Mouse (Mus musculus): ENCODE data around the gene Pacsin1.
A peak's percentile ranks its signal among the peaks of the same experiment; 100 is the strongest.
"Not testable (repeated sequence)": the region's sequence is repeated elsewhere in the genome, so short reads cannot be mapped to it uniquely, and the experiment has no call there.

Pacsin1 gene

DNA sequence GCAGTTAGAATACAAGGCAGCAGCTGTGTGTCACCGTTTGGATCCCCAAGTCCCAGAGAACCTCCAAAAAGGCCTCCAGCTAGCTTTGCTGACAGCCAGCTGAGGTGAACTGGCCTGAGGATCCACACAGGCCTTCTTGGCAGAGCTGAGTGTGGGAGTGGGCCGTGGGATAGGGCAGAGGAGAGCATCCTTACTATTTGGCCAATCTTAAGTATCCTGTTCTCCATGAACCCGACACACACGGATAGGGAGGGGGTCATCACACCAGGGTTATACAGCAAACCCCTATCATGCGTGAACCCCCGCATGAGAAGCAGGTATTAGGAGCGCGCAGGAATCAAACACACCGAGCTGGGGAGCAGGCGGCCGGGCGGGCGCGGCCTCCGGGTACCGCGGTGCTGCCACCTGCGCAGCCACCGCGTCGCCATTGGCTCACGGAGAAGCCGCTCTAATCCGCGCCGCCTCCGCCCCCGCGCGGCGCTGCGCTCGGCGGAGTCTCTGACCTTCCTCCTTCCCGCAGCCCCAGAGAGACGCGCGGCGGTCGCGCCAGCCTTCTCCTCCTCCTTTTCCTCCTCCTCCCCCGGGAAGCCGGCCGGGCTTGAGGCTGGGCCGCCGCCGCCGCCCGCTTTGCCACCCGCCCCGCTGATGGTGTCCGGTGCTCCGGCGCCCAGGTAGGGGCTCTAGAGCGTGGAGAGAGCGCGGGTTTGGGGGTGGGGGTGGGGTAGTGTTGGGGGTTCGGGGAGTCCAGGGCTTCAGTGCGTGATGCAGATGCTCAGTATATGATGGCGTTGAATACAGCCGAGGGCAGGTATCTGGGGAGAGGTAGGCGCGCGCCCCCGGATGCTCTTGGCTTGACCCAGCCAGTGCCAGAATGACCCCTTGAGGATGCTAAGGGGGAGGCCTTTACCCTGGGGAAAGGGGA, at the start of gene Pacsin1:
Gene Pacsin1, plus strand, starts transcription at position 421 of the 922 bp plus-strand sequence.
- DNase-seq (ENCODE audit: low spot score in 2 of 2), result peak; percentile 62 to 65

DNA sequence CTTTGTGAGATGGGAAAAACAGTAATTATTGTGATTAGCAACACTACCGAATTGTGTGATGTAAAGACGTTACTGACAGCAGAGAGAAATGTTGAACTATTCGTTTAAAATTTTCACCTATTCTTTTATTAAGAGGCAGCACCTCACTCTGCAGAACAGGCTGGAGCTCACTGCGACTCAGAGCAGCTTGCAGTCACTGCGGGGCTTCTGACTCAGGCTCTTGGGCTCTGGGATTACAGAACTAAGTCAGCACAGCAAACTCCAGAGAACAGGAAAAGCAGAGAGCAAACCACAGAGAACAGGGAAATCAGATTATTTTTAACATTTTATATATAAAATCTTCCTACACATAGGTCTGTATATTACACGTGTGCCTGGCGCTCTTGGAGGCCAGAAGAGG, 45.7 kb upstream of the Pacsin1 start:
- no peak for DNase-seq (ENCODE audit: low spot score in 2 of 2)

DNA sequence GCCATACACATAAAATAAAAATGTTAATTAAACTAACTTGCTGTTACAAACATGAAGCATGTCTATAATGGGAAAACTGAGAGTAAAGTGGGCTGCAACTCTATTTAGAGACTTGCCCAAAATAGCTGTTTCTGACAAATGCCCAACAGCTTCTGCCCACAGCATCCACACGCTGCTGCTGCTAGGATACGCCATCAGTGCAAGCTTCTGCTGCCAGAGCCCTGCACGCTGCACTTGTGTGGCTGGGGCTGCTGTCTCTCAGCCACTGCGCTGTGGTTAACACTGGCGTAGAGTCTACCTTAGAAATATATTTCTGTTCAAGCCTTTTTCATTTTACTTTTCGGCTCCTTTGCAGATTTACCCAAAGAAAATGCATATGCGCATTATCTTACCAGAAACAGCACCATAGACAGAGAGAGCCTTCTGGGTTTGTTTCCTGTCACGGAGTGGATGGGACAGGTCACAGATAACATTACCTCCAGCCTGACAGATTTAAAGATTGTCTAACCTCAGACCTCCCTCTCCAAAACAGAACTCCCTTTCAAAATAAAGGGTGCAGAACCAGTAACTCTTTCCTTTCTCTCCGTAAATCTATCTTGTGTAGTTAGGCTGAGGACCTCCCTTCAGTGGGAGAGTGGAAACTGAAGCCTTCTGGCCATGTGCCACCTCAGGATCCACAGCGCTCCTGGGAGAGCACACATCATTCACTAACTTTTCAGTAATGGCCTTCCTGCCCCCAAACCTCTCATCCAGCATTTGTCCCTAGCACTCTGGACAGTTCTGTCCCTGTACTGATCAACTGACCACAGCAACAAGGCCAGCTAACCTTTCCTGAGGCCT, 44.4 kb upstream of the Pacsin1 start:
- no peak for DNase-seq (ENCODE audit: low spot score in 2 of 2)

DNA sequence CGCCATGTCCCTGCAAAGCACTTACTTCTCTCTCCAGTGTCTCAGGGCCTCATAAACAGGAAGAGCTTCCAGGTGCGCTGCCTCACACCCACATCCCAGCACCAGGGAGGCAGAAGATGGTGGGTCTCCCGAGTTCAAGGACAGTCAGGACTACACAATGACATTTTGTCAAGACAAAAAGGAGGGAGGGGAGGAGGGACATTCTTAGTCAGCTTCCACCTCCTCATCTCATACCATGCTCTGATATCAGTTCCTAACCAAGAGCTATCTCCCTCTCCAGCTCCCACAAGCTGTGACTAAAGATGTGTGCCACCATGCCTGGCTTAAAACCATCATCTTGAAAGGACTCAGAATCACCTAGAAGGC, 43.8 kb upstream of the Pacsin1 start:
- no peak for DNase-seq (ENCODE audit: low spot score in 2 of 2)

DNA sequence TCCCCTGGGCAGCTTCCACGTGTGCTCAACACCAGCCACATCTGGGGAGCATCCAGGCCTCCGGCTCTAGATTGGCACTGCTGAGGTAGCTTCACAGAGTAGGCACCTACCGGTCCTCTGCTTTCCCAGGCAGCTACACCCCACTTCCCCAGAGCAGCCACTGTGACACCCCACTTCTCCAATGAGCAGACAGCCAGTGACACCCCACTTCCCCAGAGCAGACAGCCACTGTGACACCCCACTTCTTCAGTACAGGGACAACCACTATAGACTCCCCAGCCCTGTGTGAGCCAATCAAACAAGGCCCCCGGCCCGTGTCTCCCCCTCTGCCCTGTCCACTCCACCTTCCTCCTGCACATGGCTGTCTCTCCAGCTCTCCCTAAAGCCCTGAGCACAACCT, 43.3 kb upstream of the Pacsin1 start:
- no peak for DNase-seq (ENCODE audit: low spot score in 2 of 2)

DNA sequence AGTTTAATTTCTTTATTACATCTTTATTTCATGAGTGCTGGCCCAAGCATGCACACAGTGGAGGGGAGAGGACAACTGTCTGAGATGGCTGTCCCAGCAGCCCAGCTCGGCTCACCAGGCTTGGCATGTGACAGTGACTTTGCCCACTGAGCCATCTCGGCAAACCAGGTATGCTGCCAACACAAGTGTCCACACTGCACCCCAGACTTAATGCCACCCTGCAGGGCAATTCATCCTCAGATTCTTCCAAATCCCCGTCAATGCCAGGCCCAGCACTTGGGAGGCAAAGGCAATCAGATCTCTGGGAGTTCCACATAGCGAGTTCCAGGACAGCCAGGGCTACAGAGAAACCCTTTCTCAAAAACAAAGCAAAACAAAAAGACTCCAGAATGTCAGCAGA, 42.3 kb upstream of the Pacsin1 start:
- DNase-seq (ENCODE audit: low spot score in 2 of 2), result no peak

DNA sequence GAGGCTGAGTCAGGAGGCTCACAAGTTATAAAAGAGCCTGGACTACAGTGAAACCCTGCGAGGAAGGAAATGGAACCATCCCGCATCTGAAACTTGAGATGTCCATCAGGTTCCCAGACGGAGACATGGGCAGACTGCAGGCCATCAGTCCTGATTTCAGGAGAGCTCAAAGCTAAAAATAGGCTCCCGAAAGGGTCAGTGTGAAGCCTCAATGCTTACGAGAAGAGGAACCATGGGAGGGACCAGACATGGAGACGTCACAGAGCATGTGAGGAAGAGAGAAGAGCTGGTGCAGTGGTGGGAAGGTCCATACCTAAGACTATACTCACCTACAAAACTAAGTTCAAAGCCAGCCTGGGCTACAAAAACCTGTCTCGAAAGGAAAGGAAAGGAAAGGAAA, 39.9 kb upstream of the Pacsin1 start:
- no peak for DNase-seq (ENCODE audit: low spot score in 2 of 2)

DNA sequence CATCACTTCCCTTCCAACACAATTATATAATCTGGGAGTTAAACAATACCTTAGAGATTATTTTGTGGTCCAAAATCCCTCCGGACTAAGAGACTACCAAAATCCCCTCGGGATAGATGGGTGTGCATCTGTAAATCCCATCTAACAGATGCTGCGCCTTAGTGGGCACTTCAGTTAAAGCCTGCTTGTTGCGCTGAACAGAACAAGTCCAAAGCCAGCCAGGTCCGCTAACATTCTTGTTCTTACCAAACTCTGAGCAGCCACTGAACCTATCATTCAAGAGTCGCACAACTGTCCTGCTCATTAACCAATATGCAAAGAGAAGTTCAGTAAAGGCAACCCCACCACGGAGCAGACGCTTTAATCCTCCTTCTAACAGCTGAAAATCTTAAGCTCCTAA, 34.1 kb upstream of the Pacsin1 start:
- no peak for DNase-seq (ENCODE audit: low spot score in 2 of 2)

DNA sequence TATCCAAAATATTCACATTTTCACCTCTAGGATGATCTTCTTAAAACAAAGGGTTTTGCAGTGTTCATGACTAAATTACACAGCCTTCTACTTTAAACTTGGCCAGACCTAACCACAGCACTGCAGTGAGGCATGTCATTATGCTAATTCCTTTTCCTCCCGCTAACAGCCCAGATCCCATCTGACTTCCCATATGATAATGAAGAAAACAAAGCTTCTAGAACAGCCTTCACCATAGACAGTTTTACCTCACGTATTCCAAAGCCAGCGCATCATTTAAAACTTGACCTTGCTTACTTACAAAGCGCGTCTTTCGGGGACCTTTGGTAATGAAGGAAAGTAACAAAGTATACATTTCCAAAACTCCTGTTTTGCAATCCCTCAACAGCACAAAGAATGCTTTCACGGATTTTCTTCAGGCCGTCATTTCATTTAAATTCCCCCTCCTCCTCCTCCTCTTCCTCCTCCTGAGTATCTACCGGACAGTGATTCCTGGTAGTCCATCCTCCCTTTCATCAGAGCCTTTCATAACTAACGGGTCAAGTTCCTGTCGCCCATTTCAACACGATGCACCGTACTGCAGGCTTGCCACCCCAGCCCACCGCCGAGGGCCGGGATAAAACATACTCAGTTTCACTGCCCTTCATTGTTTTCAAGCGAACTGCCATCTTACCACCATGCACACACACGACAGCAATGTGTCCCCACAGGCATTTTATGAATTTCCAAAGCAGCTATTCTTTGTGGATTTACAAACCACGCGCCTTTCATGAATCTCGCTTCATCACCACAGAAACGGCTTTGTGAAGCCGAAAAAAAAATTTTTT, 33.4 kb upstream of the Pacsin1 start:
- peak in 1 of 2 experiments; percentile 21 for DNase-seq (ENCODE audit: low spot score in 2 of 2)

DNA sequence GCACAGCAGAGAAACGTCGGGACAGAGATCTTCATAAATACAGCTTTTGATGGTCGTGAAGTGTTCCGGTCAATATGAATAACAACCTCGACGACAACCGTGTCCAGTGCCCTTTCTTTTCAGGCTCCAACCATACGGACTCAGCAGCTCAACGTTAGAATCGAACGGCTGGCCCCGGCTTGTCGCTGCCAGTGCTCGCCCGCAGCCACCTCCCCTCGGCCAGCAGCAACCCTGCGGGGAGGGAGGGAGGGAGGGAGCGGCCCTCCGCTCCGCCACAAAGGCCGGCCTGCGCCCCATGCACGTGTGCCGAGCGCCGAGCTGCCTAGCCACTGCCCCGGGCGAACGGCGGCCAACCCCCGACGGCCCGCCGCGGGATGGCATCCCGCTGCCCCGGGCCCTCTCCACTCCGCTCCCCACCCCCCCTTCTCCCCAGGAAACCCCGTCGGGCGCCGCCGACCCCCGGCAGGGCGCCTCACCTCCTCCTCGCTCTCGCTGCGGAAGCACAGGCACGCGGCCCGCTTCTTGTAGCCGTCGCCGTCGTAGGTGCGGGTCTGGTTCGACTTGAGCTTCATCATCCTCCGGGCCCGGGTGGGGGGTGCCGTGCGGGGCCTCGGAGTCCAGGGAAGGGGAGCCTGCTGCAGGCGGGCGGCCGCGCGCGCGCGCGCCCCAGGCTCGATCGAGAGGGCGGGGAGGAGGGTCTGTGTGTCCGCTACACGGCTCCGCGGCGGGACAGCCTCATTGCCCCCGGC, 32.5 kb upstream of the Pacsin1 start:
- peak; percentile 32 to 45 for DNase-seq (ENCODE audit: low spot score in 2 of 2)

DNA sequence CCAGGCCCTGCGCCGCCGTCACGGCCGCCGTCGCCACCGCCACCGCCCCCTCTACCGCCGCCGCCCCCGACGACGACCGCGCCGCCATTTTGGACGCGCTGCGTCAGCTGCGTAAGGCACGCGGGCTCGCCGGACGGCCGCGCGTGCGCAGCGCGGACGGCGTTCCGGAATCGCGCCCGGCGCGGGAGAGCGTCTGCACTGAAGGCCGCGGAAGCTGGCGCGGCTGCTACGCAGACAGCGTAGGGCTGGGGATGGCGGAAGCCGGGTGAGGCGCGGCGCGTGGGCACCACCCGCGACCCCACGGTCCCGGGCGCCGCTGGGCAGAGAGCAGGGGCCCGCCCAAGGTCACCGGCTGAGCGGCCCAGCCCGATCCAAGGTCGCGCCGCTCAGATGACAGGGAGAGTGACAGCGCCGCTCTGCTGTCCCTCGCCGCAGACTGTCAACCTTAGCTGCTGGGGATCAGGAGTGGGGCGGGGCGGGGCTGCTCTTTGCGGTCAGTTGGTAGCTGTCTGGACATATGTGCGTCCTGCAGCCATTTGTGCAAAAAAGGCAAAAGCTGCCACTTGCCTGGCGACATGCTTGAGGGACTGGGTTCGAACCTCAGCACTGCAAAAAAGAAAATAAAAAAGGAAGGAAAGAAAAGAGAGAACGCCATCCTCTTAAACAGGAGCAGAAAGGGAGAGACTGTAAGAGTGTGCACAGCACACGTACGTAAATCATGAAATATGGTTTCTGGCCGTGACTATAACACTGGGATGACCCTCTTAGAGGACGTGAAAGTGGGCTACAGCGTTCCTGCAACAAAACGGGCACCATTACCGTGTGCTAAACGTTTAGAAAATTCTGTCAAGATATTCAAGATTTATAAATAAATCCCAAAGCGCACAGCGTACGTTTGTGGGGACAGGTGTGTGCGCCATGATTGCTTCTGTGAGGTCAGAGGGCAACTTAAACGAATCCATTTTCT, 31.7 kb upstream of the Pacsin1 start, which contains the start of gene Nudt3:
Gene Nudt3, minus strand, starts transcription at position 136 of the 967 bp plus-strand sequence.
- peak; percentile 88 to 89 for DNase-seq (ENCODE audit: low spot score in 2 of 2)

DNA sequence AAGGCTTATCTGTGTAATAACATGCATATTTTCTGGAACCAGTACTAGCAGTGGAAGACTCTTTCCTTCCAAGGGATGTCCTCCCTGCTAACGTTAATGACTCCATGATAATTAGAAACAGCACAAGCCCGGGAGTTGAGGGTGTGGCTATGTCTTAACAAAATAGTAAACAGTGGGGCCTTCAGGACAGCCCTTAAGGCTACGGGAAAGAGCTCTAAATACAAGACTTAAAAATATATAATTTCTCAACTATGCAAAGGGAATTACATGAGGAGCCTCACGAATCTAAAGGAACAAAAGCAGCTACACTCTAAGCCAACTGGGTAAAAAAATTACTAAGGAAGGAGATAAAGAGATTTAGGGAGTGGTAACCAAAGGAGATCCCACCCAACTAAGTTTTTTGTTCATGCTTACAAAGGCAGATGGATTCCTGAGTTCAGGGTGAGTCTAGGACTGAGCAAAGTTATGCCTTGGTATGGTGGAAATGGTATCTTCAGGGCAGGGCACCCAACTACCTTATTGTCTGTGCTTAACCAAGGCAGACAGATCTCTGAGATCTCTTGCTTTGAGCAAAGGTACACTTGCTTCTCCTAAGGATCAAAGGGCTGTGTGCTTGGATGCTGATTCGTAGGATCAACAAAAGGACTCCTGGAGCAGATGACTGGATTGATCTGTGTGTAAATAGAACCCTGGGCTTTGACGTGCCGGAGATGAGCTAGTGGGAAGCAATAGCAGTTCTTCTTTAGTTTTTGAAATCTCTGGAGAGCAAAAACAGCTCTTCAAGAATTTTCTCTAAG, 29.7 kb upstream of the Pacsin1 start:
- no peak for DNase-seq (ENCODE audit: low spot score in 2 of 2)

DNA sequence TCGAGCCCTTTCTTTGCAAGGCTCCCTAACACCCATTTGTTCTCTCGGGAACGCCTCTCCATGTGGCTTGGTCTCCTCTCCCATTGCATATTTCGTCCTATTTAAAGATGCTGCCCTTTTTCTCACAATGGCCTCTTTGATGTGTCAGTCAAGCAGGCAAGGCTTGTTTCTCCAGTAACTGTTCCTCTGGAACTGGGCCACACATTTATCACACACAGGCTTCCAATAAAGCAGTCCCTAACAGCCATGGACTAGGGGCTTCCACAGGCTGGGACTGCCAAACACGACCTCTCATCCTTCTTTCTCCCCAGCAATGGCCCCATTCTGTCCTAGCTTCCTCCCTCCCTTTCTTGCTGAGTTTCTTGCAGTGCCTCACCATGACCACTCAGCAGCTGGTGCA, 28.6 kb upstream of the Pacsin1 start:
- DNase-seq (ENCODE audit: low spot score in 2 of 2), result no peak

DNA sequence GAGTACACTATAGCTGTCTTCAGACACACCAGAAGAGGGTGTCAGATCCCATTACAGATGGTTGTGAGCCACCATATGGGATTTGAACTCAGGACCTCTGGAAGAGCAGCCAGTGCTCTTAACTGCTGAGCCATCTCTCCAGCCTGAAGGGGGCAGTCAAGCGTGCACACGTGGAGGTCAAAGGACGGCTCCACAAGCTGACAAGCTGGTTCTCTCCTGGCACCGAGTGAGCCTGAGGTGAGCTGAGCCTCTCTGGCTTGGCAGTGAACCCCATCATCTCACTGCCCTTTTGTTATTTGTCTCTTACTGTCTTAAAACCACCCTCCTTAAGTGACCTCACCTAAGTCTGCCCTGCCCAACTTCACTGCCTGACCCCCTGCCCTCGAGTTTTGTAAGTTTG, 27.9 kb upstream of the Pacsin1 start:
- DNase-seq (ENCODE audit: low spot score in 2 of 2), result no peak

DNA sequence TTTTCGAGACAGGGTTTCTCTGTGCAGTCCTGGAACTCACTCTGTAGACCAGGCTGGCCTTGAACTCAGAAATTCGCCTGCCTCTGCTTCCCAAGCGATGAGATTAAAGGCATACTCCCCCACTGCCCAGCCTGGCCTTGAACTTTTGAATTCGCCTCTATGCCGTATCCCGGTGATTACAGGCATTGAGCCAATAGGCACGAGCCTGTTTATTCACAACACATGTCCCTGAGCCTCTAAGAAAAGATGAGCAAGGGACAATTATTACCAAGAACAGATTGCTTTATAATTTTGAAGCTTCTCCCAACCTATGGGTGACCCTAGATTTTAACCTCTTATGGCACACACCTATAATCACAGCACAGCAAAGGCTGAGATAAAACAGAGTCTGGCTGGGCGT, 26.9 kb upstream of the Pacsin1 start:
- no peak for DNase-seq (ENCODE audit: low spot score in 2 of 2)

DNA sequence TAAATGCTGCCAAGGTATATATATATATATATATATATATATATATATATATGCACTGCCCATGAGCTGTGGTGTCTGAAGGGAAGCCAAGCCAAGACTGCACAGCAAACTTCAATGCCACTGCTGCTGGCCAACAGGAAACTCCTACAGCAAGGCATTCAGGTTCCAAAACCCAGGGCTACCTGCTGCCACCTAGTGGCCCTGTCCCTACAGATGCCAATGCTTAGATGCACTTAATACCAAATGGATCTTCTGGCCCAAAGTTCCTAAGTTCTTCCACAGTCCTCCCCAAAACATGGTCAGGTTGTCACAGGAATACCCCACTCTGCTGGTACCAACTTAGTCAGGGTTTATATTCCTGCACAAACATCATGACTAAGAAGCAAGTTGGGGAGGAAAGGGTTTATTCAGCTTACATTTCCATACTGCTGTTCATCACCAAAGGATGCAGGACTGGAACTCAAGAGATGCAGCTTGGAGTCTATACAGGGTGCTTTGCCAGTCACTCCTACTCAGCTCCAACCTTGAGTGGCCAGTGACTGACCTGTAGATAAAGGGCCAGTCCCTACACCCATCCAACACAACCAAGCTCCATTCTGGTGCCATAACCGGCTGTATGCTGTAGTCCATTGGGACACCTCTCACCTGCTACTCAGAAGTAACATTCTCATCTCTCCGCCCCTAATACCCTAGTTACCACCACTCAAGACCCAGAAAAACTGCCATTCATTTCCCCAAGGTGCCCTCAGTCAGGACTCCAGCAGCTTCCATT, 25.9 kb upstream of the Pacsin1 start:
- DNase-seq (ENCODE audit: low spot score in 2 of 2), result peak; percentile 68 to 73

DNA sequence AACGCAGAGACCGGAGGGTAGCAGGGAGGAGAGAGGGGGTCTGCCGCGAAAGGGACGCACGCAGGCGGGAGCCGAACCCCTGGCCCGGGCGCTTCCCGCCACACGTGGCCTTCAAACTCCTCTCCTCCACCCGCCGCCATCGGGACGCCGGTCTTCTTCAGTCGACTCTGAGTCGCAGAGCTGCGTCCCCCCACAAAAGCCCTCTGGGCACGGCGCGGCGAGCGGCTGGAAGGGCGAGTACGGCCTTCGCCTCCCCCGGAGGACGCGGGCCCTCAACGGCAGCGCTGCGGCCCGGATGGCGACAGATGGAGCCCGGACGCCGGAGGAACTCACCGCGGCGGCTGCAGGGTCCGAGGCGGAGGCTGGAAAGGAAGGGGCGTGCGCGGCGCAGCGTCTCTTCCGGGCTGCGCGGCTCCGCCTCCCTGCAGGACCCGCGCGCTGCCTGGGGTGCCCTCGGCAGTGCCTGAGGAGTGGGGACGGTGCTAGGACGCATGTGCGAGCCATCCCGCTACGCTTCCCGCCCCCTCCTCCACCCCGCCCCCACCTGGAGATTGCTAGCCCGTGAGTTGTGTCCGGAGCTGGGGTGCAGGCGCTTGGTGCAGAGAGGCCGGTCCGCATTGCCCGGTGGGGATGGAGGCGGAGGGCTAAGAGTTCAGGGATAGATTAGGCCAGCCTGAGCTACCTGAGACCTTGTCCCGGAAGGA, 20.3 kb upstream of the Pacsin1 start, which contains the start of gene RPS10-NUDT3:
Gene RPS10-NUDT3, minus strand, starts transcription at position 352 of the 704 bp plus-strand sequence.
- peak; percentile 85 to 87 for DNase-seq (ENCODE audit: low spot score in 2 of 2)

DNA sequence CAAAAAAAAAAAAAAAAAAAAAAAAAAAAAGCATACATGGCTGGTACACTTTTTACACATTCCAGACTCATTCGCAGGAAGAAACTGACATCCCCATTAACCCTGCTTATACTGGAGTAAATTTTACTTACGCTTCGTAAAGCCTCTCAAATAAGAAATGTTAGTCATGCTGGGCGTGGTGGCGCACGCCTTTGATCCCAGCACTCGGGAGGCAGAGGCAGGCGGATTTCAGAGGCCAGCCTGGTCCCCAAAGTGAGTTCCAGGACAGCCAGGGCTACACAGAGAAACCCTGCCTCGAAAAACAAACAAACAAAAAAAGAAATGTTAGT, 19.8 kb upstream of the Pacsin1 start:
- not testable (repeated sequence) for DNase-seq (ENCODE audit: low spot score in 2 of 2)

Measured in spleen, postnatal 36 days (tissue).